Mouse (Mus musculus) mature B cell (primary cell): ENCODE results near the gene Ankrd39.

ENCODE experiments used
- in situ Hi-C: fragments of 300-500 bp; cut with MboI; formaldehyde crosslinking; loops from 2 replicates; pipeline ENCODE4 v1.14.3; 2019

Ankrd39 gene

DNA sequence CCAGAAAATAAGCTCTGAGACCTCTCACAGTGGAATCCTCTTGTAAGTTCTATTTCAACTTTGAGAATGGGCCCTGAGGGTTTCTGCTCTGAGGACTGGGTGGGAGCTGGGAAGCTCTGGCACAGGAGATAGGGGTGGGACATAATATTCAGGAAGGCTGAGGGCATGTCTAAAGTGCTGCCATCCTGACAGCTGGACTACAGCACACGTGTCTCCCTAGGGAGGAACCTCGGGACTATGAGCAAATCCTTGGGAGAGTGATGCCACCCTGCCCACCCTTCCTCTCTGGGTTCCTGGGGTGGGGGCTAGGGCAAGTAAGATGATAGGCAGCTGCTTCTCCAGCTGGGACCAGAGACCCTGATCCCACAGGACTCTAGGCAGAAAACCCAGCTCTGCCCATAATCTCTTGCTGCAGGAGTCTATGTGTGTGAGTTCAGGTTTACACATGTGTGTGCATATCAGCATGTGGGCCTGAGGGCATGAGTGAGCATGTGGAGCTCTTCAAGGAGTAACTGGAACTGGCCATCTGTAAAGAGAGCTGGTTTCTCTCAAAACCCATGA is 25.0 kb upstream of the Ankrd39 start:
- in situ Hi-C loops = no loop called here

DNA sequence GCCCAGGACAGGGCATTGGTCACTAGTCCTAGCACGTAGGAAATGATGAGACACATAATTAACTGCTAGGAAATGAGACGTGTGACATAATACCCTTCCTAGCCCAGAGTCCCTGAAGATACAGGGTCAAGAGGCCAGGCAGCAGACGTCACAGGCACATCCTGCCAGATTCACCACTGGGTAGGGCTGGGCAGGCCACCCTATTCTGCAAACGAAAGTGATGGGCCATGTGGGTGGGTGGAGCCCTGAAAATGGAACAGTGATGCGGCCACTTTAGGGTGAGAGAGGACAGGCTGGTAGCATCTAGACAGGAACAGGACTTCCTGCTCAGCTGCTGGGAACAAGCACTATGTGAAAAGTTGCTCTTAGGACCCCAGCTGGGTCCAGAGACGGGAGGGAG is 24.4 kb upstream of the Ankrd39 start:
- in situ Hi-C loops = no loop called here

DNA sequence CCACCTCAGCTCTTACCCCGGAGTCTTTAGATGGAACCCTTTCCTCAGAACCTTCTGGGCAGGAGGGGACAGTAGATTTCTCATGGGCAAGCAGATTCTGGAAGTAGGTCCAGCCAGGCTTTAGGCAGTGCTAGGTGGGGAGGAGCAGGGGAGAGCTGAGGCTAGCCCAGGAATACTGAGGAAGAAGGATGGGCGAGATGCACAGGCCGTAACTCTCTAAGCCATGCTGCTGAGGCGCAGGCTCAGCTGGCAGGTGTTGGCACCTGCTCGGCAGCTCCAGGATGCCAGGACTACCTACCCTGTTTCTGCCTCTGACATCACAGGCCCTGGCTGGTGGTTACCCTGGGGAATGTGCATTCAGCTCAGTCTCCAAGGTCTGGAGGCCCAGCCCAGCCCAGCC is 23.1 kb upstream of the Ankrd39 start:
- in situ Hi-C loops = no loop called here

DNA sequence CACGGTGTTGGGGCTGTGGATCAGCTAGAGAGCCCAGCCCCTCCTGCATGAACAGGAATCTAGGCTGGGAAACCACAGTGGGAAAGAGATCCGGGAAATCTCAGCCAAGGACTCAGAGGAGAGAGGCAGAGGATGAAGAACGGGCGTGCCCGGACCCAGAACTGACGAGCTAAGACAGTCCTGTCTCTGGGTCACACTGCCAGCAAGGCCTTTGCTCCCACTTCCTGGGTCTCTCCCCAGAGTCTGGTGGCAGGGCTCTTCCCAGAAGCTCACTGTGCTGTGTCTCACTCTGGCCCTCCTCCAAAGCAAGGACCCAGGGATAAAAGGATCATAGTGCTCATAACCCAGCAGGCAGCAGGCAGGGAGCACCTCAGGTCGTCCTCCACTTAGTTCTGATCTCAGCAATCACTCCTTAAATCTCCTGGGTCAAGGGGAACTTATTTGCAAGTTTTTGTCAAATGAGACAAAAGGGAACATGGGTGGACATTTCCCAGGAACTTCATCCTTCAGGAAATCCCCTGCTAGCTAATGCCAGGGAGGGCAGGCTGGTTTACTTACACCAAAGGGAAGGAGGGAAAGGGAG is 22.5 kb upstream of the Ankrd39 start:
- in situ Hi-C loops = no loop called here

DNA sequence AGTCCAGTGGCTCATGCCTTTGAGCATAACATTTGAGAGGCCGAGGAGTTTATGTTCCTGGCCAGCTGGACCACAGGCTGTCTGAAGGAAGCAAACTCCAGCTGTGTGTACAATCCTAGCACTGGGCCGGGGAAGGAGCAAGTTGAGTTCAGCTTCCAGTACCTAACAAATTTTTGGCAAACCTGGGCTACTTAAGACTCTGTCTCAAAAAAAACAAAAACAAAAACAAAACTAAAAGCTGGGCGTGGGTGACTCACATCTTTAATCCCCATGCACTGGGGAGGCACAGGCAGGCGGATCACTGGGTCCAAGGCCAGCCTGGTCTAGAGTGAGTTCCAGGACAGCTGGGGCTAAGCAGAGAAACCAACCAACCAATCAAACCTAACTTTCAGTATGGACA is 21.5 kb upstream of the Ankrd39 start:
- in situ Hi-C loops = no loop called here

DNA sequence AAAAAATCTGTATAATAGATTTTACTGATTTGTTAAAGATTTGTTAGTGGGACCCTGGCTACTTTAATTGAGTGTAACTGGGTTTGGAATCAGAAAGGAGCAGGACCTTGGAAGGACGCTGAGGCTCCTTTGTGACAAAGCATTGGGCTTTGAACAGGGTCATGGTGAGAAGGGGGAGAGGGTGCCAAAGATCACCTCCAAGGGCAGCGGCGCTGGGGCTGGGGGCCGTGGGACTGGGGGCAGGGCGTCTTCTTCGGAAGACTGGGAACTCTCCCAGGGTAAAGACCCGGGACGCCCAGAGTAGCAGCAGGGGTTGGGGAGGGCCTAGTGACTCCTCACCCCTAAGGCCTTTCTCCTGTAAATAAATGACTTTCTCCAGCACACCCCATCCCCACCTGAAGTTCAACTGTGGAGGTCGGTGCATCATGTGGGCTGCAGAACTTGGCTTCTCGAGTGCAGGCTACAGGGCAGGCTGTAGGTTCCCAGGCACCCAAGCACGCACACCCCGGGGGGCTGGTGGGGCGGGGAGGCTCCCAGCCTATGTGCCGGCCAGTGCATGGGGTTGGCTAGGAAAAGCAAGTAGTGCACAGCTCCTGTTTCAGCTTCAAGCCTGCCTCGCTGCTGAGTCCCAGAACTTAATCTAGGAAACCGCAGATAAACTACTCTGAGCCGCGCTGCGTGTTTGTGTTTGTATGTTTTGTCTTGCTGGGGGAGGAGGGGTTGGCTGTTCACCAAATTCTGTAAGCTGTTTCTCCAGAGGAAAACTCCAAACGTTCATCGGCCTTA is 20.8 kb upstream of the Ankrd39 start:
- in situ Hi-C loops = no loop called here

DNA sequence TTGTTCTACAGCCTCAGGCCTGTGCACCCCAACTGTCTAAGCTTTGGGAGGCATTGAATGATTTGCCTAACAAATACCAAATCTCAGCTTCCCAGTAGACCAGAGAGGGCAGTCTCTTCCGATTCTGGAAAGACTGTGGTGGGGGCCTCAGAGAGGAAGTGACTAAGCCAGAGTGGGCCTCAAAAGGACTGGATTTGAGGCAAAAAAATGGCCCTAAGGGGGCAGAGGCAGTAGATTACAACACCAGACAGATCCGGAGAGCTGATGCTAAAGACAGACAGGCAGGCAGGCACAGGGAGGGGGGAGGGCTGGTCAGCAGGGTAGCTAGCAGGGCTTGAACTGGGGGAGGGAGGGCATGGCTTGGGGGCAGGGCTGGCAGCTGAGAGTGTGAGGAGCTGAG is 19.2 kb upstream of the Ankrd39 start:
- in situ Hi-C loops = no loop called here

DNA sequence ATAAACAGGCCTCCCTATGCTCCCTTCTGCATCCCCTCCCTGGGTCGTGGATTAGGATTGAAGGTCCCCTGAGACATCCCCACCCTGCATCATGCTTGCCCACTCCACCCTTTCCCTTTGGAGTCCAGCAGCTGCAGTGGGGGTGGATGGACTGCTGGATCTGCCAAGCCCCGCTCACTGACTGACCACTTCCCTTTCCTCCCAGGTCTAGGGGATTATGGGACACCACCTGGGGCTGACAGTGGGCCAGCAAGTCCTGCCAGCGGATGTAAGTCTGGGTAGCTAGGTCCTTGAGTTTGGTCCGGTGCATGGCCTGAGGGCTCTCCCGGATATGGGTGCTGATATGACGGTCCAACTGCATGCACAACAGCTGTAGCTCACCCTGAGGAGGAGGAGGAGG is 16.9 kb upstream of the Ankrd39 start:
- in situ Hi-C loops = no loop called here

DNA sequence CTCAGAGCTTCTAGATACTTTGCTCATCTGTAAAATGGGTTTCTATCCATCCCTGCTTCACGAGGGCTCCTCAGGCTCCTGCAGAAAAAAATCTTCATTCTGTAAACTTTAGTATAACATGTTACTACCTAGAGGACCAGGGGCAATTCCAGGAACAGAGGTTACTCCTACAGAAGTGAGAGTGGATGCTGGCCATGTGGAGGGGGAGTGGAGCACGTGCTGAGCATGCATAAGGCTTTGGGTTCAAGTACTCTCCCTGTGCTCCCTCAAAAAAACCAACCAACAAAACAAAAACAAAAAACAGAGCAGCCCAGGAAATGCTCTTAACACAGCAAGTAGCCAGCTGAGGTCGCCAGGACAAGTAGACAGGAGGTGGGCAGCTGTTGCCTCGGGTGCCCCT is 16.4 kb upstream of the Ankrd39 start:
- in situ Hi-C loops = no loop called here

DNA sequence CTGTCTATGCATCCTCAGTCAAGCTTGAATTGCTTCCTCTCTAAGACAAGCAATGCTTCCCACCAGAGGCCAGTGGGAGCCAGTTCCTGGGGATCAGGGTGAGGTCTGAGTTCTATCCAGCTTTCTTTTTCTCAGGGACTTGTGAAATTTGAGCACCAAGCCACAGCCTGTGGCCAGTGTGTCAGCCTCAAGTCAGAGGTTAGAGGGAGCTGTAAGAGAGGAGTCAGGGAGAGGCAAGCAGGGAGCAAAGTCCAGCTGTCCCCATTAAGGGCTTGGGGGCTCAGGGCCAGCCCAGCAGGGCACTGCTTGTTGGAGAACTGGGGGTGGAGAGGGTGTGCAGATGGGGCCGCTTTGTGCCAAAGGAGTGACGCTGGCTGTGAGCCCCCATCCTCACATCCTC is 16.0 kb upstream of the Ankrd39 start:
- in situ Hi-C loops = no loop called here

DNA sequence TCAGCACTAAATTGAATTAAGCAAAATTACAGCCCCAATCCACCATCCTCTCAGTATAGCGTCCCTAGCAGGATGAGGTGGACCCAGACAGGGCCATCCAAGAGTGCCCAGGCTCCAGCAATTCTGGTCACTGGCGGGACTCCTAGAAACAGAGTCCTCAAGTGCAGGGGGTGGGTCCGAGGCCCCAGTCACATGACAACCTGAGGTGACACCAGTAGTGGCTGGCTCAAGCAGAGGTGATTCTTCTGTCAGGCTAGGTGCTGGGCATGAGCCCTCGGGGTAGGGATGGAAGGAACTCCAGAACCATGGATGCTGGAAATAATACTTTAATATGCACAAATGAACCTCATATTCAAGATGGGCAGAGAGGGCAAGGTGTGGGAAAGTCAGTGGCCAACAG is 15.1 kb upstream of the Ankrd39 start:
- in situ Hi-C loops = no loop called here

DNA sequence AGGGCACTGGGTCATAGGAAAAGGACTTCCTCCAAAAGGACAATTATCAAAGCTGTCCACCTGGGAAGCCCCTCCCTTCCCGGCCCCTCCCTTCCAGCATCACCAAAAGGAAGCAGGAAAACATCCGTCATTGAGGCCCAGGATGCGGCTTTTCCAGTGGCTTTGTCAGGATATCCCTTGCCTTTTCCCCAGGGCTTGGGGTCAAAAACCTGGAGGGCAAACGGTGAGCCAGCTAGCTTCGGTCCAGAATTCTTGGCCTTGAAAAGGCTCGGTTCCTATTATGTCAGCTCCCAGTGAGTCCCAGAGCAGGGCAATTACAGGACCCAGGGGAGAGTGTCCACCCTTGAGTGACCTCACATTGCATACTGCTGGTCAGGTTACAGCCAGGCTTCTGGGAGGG is 13.7 kb upstream of the Ankrd39 start:
- in situ Hi-C loops = no loop called here

DNA sequence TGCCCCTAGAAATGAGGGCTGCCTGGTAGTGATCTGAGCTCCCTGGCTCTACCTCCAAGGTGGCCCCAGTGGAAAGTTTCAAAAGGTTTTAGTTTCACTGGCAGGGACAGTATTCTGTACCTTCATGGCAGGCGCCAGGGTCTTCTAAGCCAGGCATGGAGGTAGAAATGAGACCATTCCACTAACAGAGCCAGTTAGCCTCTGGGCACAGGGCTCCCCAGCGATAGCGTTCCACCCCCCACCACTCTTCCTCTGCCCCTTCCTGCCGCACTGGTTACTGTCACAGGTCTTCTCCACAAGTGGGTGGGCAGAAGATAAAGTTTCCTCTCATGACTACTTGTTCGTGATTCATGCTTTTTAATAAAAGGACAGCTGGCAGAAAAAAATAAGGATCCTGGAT is 12.6 kb upstream of the Ankrd39 start:
- in situ Hi-C loops = no loop called here

DNA sequence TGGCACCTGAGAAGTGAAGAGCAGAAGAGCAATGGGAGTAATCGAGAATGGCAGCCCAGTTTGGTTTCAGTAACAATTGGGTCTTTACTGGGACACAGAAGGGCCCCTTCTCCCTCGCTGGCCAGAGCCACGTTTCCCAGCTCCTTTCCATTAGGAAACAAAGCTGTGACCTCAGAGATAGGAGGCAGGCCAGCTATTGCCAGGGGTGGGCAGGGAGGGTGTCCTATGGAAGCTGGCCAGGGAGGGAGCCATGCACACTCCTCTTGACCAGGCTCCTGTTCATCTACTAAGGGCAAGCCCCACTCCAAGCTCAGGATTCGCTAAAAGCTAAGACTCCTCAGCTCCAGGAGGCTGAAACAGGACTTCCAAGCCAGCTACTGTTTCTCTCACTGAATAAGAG is 12.0 kb upstream of the Ankrd39 start:
- in situ Hi-C loops = no loop called here

DNA sequence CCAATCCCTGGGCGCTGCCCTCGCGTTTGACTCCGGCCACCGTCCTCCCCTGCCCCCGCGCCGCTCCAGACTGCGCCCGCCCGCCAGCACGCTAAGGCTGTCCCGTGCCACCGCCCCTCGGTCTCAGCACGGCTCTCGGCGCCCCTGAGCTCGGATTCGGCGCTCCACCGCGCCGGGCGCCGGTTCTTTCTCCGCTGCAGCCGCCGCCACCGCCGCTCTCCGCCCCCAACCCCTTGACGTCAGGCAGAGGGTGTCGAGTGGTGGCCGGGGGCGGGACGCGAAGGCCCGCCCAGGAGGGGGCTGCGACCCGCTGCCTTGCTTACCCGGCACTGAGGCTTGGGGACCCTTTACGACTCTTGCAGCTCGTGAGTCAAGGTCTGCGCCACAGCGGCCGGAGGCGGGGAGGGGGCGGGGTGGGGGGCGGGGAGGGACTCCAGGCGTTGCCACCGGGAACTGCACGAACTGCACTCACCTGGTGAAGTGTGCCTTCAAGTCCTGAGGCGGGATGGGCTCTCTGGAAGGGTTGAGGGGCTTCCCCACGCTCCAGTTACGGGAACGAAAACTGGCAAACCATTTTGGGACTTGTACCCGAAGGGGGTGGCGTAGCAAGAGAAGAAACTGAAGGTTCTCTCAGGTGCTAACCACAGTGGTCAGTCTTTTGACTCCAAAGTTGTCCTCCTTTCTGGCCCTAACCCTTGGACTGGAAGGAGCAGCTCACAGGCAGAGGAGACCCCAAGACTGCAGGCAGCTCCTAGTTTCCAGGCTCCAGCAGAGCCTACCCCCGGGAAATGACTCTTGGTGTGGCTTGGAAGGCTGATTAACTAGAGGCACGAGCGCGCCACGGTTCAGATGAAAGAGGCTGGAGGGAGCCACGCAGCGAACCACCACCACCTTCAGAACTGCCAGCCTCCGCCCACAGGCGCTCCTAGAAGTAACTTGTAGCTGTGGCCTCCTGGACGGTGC is 11.1 kb upstream of the Ankrd39 start, which contains the start of gene Sema4c:
Gene Sema4c, minus strand, starts transcription at position 319 of the 963 bp plus-strand sequence.
- in situ Hi-C loops = no loop called here

DNA sequence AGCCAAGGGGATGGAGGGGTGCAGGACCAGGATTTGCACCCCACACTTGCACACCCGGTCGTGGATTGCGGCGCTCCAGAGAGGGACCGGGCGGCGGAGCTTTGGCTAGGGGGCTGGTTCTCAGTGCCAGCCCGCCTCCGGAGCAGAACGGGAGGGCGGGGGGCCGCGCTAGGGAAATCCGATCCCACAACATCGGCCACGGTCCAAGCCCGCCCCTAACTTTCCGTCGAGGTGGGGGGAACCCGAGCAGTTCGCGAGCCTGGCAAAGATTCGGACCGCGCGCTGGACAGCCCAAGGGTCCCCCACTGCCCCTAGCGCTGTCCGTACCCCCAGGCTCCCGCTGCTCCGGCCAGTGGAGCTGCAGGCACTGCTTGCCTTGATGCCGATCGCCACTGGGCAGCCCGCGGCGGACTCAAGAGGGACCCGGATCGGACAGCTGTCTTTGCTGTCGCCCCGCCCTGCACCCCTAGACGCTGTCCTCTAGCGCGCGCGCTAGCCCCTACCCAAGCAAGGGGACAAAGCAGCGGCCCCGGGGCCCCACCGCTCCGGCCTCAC is 10.3 kb upstream of the Ankrd39 start:
- in situ Hi-C loops = no loop called here

DNA sequence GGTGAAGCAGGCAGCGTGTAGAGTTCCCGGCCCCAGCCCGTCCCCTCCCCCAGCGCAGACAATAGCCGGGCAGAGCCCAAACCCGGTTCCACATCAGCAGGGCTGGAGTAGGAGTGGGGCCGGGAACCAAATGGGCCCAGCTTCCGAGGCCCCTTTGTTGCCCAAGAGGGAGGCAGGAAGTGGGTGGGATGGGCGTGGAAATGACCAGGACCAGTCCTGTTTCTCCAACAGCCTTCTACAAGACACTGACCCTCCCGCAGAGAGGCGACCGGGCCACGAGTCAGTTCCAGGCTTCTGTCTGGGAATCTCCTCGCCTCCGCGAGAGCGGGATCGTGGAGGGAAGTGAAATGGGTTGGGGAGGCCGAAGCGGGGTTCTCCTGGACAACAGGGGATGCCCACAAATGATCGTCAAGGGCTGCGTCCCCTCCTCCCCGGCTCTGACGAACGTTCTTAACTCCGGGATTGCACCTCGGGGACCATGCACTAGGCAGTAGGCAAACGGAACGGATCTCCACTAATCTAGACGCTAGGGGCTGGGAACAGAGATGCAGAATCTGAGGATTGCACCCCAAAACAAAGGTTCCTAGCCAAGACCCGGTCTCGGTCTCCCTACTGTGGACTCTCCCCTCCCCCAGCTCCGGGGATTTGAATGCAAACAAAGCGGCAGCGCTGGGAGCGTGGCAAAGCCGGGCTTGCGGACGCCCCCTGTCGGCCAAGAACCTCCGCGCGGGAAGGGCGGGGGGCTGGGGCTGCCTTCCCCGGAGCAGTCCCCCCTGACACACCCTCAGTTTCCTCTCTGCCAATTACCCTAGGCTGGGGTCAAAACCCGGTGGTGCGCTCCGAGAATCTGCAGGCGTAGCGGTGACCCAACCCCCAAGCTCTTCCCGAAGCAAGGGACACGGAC is 9.6 kb upstream of the Ankrd39 start:
- in situ Hi-C loops = no loop called here

DNA sequence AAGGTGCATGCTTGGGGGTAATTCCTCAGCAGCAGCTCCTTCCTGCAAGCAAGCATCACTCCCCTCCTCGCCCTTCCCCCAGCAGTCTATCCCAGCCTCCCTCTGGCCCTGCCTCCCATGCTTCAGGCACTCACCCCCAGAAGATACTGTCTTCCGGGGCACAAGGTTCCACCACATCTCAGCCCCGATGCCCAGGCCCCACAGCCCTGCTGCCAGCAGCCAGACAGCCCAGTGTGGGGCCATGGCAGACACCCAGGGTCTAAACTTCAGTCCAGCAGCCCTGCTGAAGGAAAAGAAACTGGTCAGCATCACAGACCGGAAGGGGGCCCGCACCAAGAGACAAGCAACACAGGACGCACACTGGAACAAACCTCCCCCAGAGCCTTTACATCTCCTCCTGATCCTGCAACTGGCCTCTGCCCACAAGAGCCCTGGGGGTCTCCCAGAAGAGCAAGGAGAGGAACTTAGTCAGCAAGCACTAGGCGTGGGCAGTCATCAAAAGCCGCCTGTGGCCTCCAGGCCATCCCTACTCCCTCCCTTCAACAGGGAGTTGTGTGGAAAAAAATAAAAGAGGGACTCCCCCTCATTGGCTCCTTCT is 8.7 kb upstream of the Ankrd39 start:
- in situ Hi-C loops = no loop called here

DNA sequence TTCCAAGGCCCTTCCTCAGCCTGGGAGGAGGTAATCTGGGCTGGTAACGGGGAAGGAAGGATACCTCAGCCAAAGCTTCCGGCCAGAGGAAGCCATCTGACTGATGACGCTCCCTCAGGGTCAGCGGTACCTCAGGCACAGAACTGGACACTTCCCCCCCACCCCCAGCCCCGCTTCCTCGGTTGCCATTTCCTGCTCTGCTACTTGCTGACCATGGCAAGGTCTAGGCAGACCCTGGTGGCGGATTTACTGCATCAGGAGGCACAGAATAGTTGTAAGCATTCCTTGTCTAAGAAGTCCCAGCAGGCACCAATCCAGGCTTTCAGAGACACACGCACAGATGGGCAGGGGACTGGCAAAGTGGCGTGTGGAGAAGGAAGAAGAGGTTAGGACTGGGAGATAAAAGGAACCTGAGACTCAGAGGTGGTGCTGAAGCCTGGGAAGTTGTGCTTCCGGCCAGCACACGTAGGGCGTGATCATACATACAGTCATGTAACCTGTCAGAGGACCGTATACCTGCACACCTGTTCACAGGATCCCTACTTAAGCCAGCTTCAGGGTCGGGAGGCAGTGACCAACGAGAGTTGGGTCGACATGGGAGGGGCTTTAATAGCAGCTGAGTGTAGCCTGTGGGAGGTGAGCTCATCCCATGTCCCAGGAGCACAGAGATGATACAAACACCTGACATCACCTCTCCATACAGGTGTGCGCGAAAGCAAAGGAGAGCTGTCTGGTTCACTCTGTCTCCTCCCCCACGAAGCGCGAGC is 7.6 kb upstream of the Ankrd39 start:
- in situ Hi-C loops = no loop called here

DNA sequence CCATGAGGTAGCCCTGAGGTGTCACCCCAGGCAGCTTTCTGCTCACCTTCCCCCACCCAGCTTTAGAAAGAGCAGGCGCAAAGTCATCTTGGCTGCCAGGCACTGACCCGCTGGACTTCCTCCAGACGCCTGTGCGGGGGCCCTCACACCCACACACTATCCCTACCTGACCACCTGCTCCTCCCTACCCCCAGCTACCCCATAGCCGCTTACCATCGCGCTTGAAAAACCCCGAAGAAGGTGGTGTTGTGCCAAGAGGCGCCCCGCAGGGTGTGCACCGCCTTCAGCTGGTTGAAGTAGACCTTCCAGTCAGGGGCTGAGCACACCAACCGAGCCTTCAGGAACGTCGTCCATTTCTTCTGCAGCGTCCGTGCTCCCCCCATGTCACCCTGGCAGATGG is 5.3 kb upstream of the Ankrd39 start:
- in situ Hi-C loops = no loop called here
